Mouse (Mus musculus): ENCODE data around the gene Utp15. TPM values are rescaled to one million over a fixed set of nuclear protein-coding genes. Genes with fewer than 3 reads are reported as not detected.

Utp15 gene
- polyA plus RNA-seq, 1 experiment from 2014 or later: 46.1 TPM

GRCm38 (mm10) chr13:98297883-98298482 lies 35.1 kb upstream of the Utp15 start:
- no peak overlapping the region for H3K4me2 ChIP-seq
- no peak for ATAC-seq (replicated peaks; ENCODE audit: low FRiP score)
- H3K27me3 ChIP-seq (replicated peaks; ENCODE audit: control insufficient read depth, insufficient read depth, low read length): no peaks in the 10 kb centered on the region; the same call in 1 of the 2 replicates
- no peak overlapping the region for H3K4me3 ChIP-seq (ENCODE audit: low read depth, low read length)
- H3K27ac ChIP-seq (ENCODE audit: low read depth, low read length): no peak overlapping the region
- H3K9me3 ChIP-seq (ENCODE audit: control insufficient read depth, low read length): no peaks in the 10 kb centered on the region
- no peak for DNase-seq (ENCODE audit: low spot score)
- no peaks in the 10 kb centered on the region for H3K4me1 ChIP-seq (replicated peaks; ENCODE audit: control insufficient read depth, insufficient read depth, low read length)
- no peaks in the 10 kb centered on the region for H3K36me3 ChIP-seq (ENCODE audit: control insufficient read depth, insufficient read depth, low read length)
- WGBS: 87% methylated on average over 6 of the region's 6 CpGs
- H3K9ac ChIP-seq (ENCODE audit: low read depth, low read length): no peak overlapping the region

GRCm38 (mm10) chr13:98296072-98296471 lies 33.2 kb upstream of the Utp15 start:
- 51% methylated on average over 5 of the region's 5 CpGs for WGBS
- no peak overlapping the region for H3K27ac ChIP-seq (ENCODE audit: low read depth, low read length)
- no peak overlapping the region for H3K4me3 ChIP-seq (ENCODE audit: low read depth, low read length)
- no peak for ATAC-seq (replicated peaks; ENCODE audit: low FRiP score)
- H3K9ac ChIP-seq (ENCODE audit: low read depth, low read length): no peak overlapping the region
- H3K36me3 ChIP-seq (ENCODE audit: control insufficient read depth, insufficient read depth, low read length): no peaks in the 10 kb centered on the region
- H3K9me3 ChIP-seq (ENCODE audit: control insufficient read depth, low read length): no peaks in the 10 kb centered on the region
- DNase-seq (ENCODE audit: low spot score): no peak
- H3K27me3 ChIP-seq (replicated peaks; ENCODE audit: control insufficient read depth, insufficient read depth, low read length): no peaks in the 10 kb centered on the region; the same call in 1 of the 2 replicates
- H3K4me1 ChIP-seq (replicated peaks; ENCODE audit: control insufficient read depth, insufficient read depth, low read length): no peaks in the 10 kb centered on the region
- no peak overlapping the region for H3K4me2 ChIP-seq

- WGBS: 69% methylated on average over 8 of the region's 8 CpGs
- Histone ChIP-seq H3K9me3 (ENCODE audit: control insufficient read depth, low read length) (no peaks in the 10 kb centered on the region), H3K4me3 (ENCODE audit: low read depth, low read length) (no peak overlapping the region), H3K27me3 (replicated peaks; ENCODE audit: control insufficient read depth, insufficient read depth, low read length) (no peaks in the 10 kb centered on the region; the same call in 1 of the 2 replicates), H3K27ac (ENCODE audit: low read depth, low read length) (no peak overlapping the region), H3K9ac (ENCODE audit: low read depth, low read length) (no peak overlapping the region), H3K36me3 (ENCODE audit: control insufficient read depth, insufficient read depth, low read length) (no peaks in the 10 kb centered on the region), H3K4me2 (no peak overlapping the region), H3K4me1 (replicated peaks; ENCODE audit: control insufficient read depth, insufficient read depth, low read length) (no peaks in the 10 kb centered on the region)
- no peak for DNase-seq (ENCODE audit: low spot score)
- no peak for ATAC-seq (replicated peaks; ENCODE audit: low FRiP score)
Observed at GRCm38 (mm10) chr13:98291712-98292111, 28.9 kb upstream of the Utp15 start.

DNA sequence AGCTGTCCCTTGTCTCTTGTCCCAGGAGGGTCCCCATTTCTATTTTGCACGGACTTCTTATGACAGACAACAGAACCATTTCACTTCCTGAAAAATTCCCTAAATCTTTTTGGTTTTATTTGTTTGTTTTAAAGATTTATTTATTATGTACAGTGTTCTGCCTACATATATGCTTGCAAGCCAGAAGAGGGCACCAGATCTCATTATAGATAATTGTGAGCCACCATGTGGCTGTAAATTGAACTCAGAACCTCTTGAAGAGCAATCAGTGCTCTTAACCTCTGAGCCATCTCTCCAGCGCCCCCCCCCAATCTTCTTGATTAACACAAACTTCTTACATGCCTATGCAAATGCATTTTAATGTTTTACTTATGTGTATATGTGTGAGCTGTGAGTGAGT lies 27.9 kb upstream of the Utp15 start:
- no peaks in the 10 kb centered on the region for H3K36me3 ChIP-seq (ENCODE audit: control insufficient read depth, insufficient read depth, low read length)
- no peak overlapping the region for H3K27ac ChIP-seq (ENCODE audit: low read depth, low read length)
- H3K9me3 ChIP-seq (ENCODE audit: control insufficient read depth, low read length): no peaks in the 10 kb centered on the region
- no peaks in the 10 kb centered on the region for H3K4me1 ChIP-seq (replicated peaks; ENCODE audit: control insufficient read depth, insufficient read depth, low read length)
- ATAC-seq (replicated peaks; ENCODE audit: low FRiP score) (no peak), DNase-seq (ENCODE audit: low spot score) (no peak)
- no peak overlapping the region for H3K9ac ChIP-seq (ENCODE audit: low read depth, low read length)
- H3K4me3 ChIP-seq (ENCODE audit: low read depth, low read length): no peak overlapping the region
- H3K27me3 ChIP-seq (replicated peaks; ENCODE audit: control insufficient read depth, insufficient read depth, low read length): no peaks in the 10 kb centered on the region
- no peak overlapping the region for H3K4me2 ChIP-seq
- 41% methylated on average over 2 of the region's 2 CpGs for WGBS

- Histone ChIP-seq H3K9ac (ENCODE audit: low read depth, low read length) (no peak overlapping the region), H3K4me2 (no peak overlapping the region), H3K27ac (ENCODE audit: low read depth, low read length) (no peak overlapping the region), H3K4me3 (ENCODE audit: low read depth, low read length) (no peak overlapping the region), H3K9me3 (ENCODE audit: control insufficient read depth, low read length) (no peaks in the 10 kb centered on the region), H3K36me3 (ENCODE audit: control insufficient read depth, insufficient read depth, low read length) (no peaks in the 10 kb centered on the region), H3K4me1 (replicated peaks; ENCODE audit: control insufficient read depth, insufficient read depth, low read length) (peaks cover 2% of the 10 kb centered on the region; the same call in 1 of the 2 replicates), H3K27me3 (replicated peaks; ENCODE audit: control insufficient read depth, insufficient read depth, low read length) (no peaks in the 10 kb centered on the region)
- ATAC-seq (replicated peaks; ENCODE audit: low FRiP score) (no peak), DNase-seq (ENCODE audit: low spot score) (no peak)
- 68% methylated on average over 12 of the region's 12 CpGs for WGBS
Observed at GRCm38 (mm10) chr13:98280990-98281650, 18.3 kb upstream of the Utp15 start.

DNA sequence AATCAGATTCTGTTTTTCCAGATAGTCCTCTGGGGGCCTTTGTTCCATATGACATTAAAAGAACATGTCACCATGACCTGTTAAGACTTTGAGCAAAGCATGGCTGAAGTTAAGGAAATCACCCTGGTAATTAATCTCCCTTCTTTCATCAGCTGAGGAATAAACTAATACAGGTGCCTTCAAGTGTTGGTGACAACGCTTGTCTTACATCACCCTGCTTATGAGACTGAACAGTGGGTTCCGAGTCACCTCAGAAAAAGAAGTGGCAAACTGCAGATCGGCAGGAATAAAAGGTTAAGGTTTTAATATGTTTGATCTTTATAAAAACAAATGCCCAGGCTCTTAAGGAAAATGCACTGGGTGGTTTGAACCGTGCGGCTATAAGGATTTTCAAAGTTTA lies 16.8 kb upstream of the Utp15 start, which contains the start of gene Gm21976:
Gene Gm21976, plus strand, starts transcription at position 202 of the 400 bp plus-strand sequence.
- no peaks in the 10 kb centered on the region for H3K9me3 ChIP-seq (ENCODE audit: control insufficient read depth, low read length)
- no peak for ATAC-seq (replicated peaks; ENCODE audit: low FRiP score)
- no peak within 1 kb of the TSS for H3K4me2 ChIP-seq
- WGBS: 87% methylated on average over 5 of the region's 5 CpGs
- H3K9ac ChIP-seq (ENCODE audit: low read depth, low read length): no peak within 1 kb of the TSS
- peaks cover 12% of the 10 kb centered on the region for H3K4me1 ChIP-seq (replicated peaks; ENCODE audit: control insufficient read depth, insufficient read depth, low read length)
- no peak within 1 kb of the TSS for H3K4me3 ChIP-seq (ENCODE audit: low read depth, low read length)
- H3K36me3 ChIP-seq (ENCODE audit: control insufficient read depth, insufficient read depth, low read length): no peaks in the 10 kb centered on the region
- no peaks in the 10 kb centered on the region for H3K27me3 ChIP-seq (replicated peaks; ENCODE audit: control insufficient read depth, insufficient read depth, low read length)
- no peak within 1 kb of the TSS for H3K27ac ChIP-seq (ENCODE audit: low read depth, low read length)
- DNase-seq (ENCODE audit: low spot score): no peak

DNA sequence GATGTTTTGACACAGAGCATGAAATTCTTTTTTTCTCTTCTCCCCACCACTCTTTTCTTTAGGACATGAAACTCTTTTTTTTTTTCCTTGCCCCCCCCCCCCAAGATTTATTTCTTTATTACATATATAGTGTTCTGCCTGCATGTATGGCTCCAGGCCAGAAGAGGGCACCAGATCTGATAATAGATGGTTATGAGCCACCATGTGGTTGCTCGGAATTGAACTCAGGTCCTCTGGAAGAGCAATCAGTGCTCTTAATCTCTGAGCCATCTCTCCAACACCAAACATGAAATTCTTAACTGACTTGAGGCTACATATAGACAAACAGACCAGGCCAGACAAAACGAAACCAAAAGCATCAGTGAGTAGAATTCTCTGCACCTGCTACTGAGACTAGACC lies 14.7 kb upstream of the Utp15 start:
- Histone ChIP-seq H3K36me3 (ENCODE audit: control insufficient read depth, insufficient read depth, low read length) (peaks cover 7% of the 10 kb centered on the region), H3K9me3 (ENCODE audit: control insufficient read depth, low read length) (no peaks in the 10 kb centered on the region), H3K27me3 (replicated peaks; ENCODE audit: control insufficient read depth, insufficient read depth, low read length) (no peaks in the 10 kb centered on the region), H3K4me2 (no peak overlapping the region), H3K4me3 (ENCODE audit: low read depth, low read length) (no peak overlapping the region), H3K27ac (ENCODE audit: low read depth, low read length) (no peak overlapping the region), H3K4me1 (replicated peaks; ENCODE audit: control insufficient read depth, insufficient read depth, low read length) (peaks cover 12% of the 10 kb centered on the region), H3K9ac (ENCODE audit: low read depth, low read length) (no peak overlapping the region)
- DNase-seq (ENCODE audit: low spot score) (no peak), ATAC-seq (replicated peaks; ENCODE audit: low FRiP score) (no peak)
- WGBS: 59% methylated on average over 2 of the region's 2 CpGs

DNA sequence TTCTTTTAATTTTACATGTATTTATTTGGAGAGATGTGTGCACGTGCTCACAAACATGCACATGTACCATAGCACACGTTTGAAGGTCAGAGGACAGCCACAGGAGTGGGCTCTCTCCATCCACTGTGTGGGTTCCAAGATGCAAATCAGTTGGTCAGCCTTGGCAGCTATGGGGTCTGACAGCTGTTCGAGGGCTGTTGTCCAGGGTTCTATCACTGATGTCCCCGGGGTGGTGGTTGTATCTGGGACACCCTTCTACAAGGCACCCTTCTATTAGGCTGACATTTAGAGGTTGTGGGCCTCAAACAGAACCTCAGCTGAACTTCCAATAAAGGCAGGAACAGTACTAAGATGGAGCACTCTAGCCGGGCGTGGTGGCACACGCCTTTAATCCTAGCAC lies 13.4 kb upstream of the Utp15 start:
- WGBS: 84% methylated on average over 7 of the region's 7 CpGs
- H3K4me2 ChIP-seq: no peak overlapping the region

DNA sequence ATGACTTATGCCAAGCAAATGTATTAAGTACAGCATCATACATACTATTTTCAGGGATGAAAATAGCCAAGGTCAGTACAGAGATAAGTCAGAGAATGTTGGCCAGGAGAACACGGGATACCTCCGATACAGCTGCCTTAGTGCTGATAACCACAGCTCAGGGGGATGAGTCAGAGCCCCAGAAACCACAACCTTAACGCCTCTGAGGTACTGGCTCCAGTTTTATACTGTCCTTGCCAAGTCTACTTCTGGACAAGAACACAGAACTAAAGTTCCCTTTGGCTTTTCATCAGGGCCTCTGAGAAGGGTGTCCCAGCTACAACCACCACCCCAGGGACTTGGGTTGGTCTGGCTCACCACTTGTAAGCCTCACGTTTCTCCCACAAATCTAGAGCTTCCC lies 12.8 kb upstream of the Utp15 start:
- Histone ChIP-seq H3K36me3 (ENCODE audit: control insufficient read depth, insufficient read depth, low read length) (peaks cover 12% of the 10 kb centered on the region), H3K4me1 (replicated peaks; ENCODE audit: control insufficient read depth, insufficient read depth, low read length) (peaks cover 12% of the 10 kb centered on the region), H3K9me3 (ENCODE audit: control insufficient read depth, low read length) (no peaks in the 10 kb centered on the region), H3K4me2 (0 out of 2 replicates have a peak overlapping the region, but pooled peaks have one; percentile 6), H3K4me3 (ENCODE audit: low read depth, low read length) (no peak overlapping the region), H3K27ac (ENCODE audit: low read depth, low read length) (no peak overlapping the region), H3K27me3 (replicated peaks; ENCODE audit: control insufficient read depth, insufficient read depth, low read length) (no peaks in the 10 kb centered on the region), H3K9ac (ENCODE audit: low read depth, low read length) (no peak overlapping the region)
- DNase-seq (ENCODE audit: low spot score) (no peak), ATAC-seq (replicated peaks; ENCODE audit: low FRiP score) (peak; percentile 80)
- 32% methylated on average over 4 of the region's 4 CpGs for WGBS

More for the DNA sequence above, 13.4 kb upstream of the Utp15 start:
- H3K27me3 ChIP-seq (replicated peaks; ENCODE audit: control insufficient read depth, insufficient read depth, low read length): no peaks in the 10 kb centered on the region
- H3K36me3 ChIP-seq (ENCODE audit: control insufficient read depth, insufficient read depth, low read length): peaks cover 12% of the 10 kb centered on the region
- no peak overlapping the region for H3K9ac ChIP-seq (ENCODE audit: low read depth, low read length)
- no peaks in the 10 kb centered on the region for H3K9me3 ChIP-seq (ENCODE audit: control insufficient read depth, low read length)
- no peak overlapping the region for H3K4me3 ChIP-seq (ENCODE audit: low read depth, low read length)
- peaks cover 12% of the 10 kb centered on the region for H3K4me1 ChIP-seq (replicated peaks; ENCODE audit: control insufficient read depth, insufficient read depth, low read length)
- ATAC-seq (replicated peaks; ENCODE audit: low FRiP score) (no peak), DNase-seq (ENCODE audit: low spot score) (no peak)
- no peak overlapping the region for H3K27ac ChIP-seq (ENCODE audit: low read depth, low read length)

Data from liver, embryonic 11.5 days (tissue).